Mouse (Mus musculus) lung, postnatal 0 days (tissue): ENCODE measurements around the gene Fat3.

Source experiments
- CTCF ChIP-seq: IDR thresholded peaks from 2 replicates; pipeline ENCODE4 v1.5.1; 2016; ENCODE audit warnings: antibody characterized with exemption, mild to moderate bottlenecking
- EP300 ChIP-seq: IDR thresholded peaks from 2 replicates; pipeline ENCODE4 v1.6.1; 2016; ENCODE audit warnings: antibody characterized with exemption, mild to moderate bottlenecking, control low read depth

DNA sequence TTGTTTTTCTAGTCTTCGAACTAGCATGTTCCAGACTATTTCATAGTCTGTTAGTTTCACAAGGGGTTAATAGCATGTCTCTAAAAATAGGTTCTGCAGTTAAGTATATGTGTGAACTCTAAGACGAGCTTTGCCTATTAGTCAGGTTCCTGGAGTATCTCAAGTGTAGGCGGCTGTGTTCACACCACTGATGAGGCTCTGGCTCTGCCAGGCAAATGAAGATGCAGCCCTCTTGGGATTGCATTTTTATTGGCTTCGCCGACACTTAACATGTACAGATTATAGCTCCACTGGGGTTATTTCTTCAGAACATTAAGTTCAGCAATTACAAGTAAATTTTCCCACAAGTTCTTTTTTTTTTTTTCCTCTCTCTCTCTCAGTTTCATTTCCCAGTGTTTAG lies 614.3 kb downstream of the Fat3 start:
- TF ChIP-seq CTCF (no peak), EP300 (no peak)
